Mouse (Mus musculus) activated CD4-positive, CD25-positive, alpha-beta regulatory T cell (primary cell): Measurements from ENCODE around the gene Tnip2. TPM values are rescaled to one million over a fixed set of nuclear protein-coding genes. Genes with fewer than 3 reads are reported as not detected.

ENCODE experiments used
- polyA plus RNA-seq, 2 experiments: library from polyadenylated mRNA; unstranded; fragments of 100-300 nt; shearing (Covaris generic); gene quantifications; one replicate each; pipeline ENCODE4 v1.2.1; 2017

Gene Tnip2
- 10 to 100 TPM; 25.1 to 40.9 TPM for polyA plus RNA-seq

GRCm38 (mm10) chr5:34513466-34514217 is at the start of gene Tnip2:
Tnip2 (minus strand) TSS chr5:34513991.

GRCm38 (mm10) chr5:34525663-34526476 is 12.1 kb upstream of the Tnip2 start, which contains the start of gene Sh3bp2:
Sh3bp2 (plus strand) TSS chr5:34525838.

Other genes with a start within 250 kb of the Tnip2 start
- gene Zfyve28, start 225.5 kb downstream of the Tnip2 start, polyA plus RNA-seq = 1 to 10 TPM; 1.9 to 4.9 TPM
- not detected for gene Cfap99, start 225.4 kb downstream of the Tnip2 start, polyA plus RNA-seq
- 100 to 1,000 TPM; 130 to 151 TPM for gene Rnf4, start 177.7 kb downstream of the Tnip2 start, polyA plus RNA-seq
- 10 to 100 TPM; 17.1 to 17.5 TPM for gene Fam193a, start 144.1 kb downstream of the Tnip2 start, polyA plus RNA-seq
- 10 to 100 TPM; 16.1 to 18.9 TPM for gene Sh3bp2, start 11.8 kb upstream of the Tnip2 start, polyA plus RNA-seq
- 100 to 1,000 TPM; 214 to 234 TPM for gene Add1, start 59.7 kb upstream of the Tnip2 start, polyA plus RNA-seq
- gene Mfsd10, start 123.2 kb upstream of the Tnip2 start, polyA plus RNA-seq = 100 to 1,000 TPM in 1 of 2 experiments, 10 to 100 TPM in 1; 71.3 to 139 TPM
- 10 to 100 TPM; 27.5 to 39.1 TPM for gene Nop14, start 146.2 kb upstream of the Tnip2 start, polyA plus RNA-seq
- 10 to 100 TPM; 10.0 to 13.2 TPM for gene Grk4, start 146.4 kb upstream of the Tnip2 start, polyA plus RNA-seq
- gene Htt, start 247.7 kb upstream of the Tnip2 start, polyA plus RNA-seq = 10 to 100 TPM; 13.6 to 18.3 TPM